Mouse (Mus musculus) heart, adult 2 months (tissue): ENCODE data around the gene Ube2f. TPM values are rescaled to one million over a fixed set of nuclear protein-coding genes. Genes with fewer than 3 reads are reported as not detected.

Experiments
- DNase-seq, 2 experiments: peaks; one replicate each; pipeline ENCODE4 v3.0.0; 2021
- H3K27ac ChIP-seq: fragments of 200-600 bp; 2 replicates; pipeline ENCODE4 v1.8.1; 2022
- H3K27me3 ChIP-seq: fragments of 200-500 bp; 2 replicates; pipeline ENCODE4 v1.6.1; 2012; ENCODE audit warnings: mild to moderate bottlenecking, low read length, inconsistent platforms, mixed read lengths; ENCODE audit not compliant: control insufficient read depth, insufficient read depth
- H3K36me3 ChIP-seq: fragments of 200-500 bp; 2 replicates; pipeline ENCODE4 v1.6.1; 2012; ENCODE audit warnings: low read length, inconsistent platforms; ENCODE audit not compliant: control insufficient read depth, insufficient read depth
- H3K4me1 ChIP-seq: fragments of 200-500 bp; 2 replicates; pipeline ENCODE4 v1.6.1; 2011; ENCODE audit warnings: low read length; ENCODE audit not compliant: control insufficient read depth, insufficient read depth
- H3K4me3 ChIP-seq: fragments of 200-600 bp; 2 replicates; pipeline ENCODE4 v1.8.1; 2022
- H3K79me2 ChIP-seq: fragments of 200-500 bp; replicated peaks from 2 replicates; pipeline ENCODE4 v1.6.1; 2012; ENCODE audit warnings: mild to moderate bottlenecking, inconsistent platforms, low read length, moderate library complexity, mixed read lengths; ENCODE audit not compliant: control insufficient read depth, insufficient read depth
- H3K9ac ChIP-seq: fragments of 200-500 bp; 2 replicates; pipeline ENCODE4 v1.6.1; 2012; ENCODE audit warnings: low read depth, mild to moderate bottlenecking, control low read depth, inconsistent platforms, low read length, mixed read lengths
- CTCF ChIP-seq: fragments of 200-600 bp; IDR thresholded peaks from 2 replicates; pipeline ENCODE4 v1.8.1; 2022; ENCODE audit warnings: antibody characterized with exemption, mild to moderate bottlenecking, moderate library complexity
- EP300 ChIP-seq: fragments of 200-500 bp; IDR thresholded peaks from 2 replicates; pipeline ENCODE4 v1.6.1; 2011; ENCODE audit warnings: low read depth, low read length, control low read depth; ENCODE audit not compliant: insufficient read depth
- POLR2A ChIP-seq: fragments of 200-500 bp; IDR thresholded peaks from 2 replicates; pipeline ENCODE4 v1.6.1; 2011; ENCODE audit warnings: mild to moderate bottlenecking, low read depth, low read length, control low read depth; ENCODE audit not compliant: insufficient read depth
- WGBS: fragments of 180-500 bp; shearing (Covaris S2); methylation state at CpG from one replicate; pipeline ENCODE4 v1.1.7; 2018; 5-methylcytosine and 5-hydroxymethylcytosine counted together
- intact Hi-C: fragments of 180-260 bp; cut with DNase I; formaldehyde crosslinking; loops from one replicate; pipeline ENCODE4 v1.15.1; 2025
- polyA plus RNA-seq: library from polyadenylated mRNA; depleted of rRNA; stranded (reverse); fragments of >200 nt; gene quantifications from 2 replicates; pipeline ENCODE4 v1.2.3, GENCODE M21; 2012
- total RNA-seq, 2 experiments: library from RNA; stranded (reverse); gene quantifications; 2 replicates each; pipeline ENCODE4 v1.2.3; 2021

Ube2f gene
- total and polyA plus RNA-seq, 3 experiments, result 39.4 to 48.1 (median 43.1) TPM

- no peak overlapping the region for H3K4me3 ChIP-seq
- intact Hi-C loops, result no loop called here
- H3K9ac ChIP-seq, result 0 out of 2 replicates have a peak overlapping the region, but pooled peaks have one; percentile 25
- DNase-seq, result no peak
- TF ChIP-seq POLR2A, result no peak
- TF ChIP-seq CTCF, result peak; percentile 53
- no peak for TF ChIP-seq EP300
- H3K36me3 ChIP-seq, result peaks cover 4% of the 10 kb centered on the region
- WGBS, result 28% methylated on average over 8 of the region's 8 CpGs
- H3K79me2 ChIP-seq, result peaks cover 6% of the 10 kb centered on the region
- H3K4me1 ChIP-seq, result peaks cover 7% of the 10 kb centered on the region
- H3K27ac ChIP-seq, result no peak overlapping the region
- H3K27me3 ChIP-seq, result no peaks in the 10 kb centered on the region
Observed at GRCm38 (mm10) chr1:91251927-91252326, 1.8 kb downstream of the Ube2f start.

GRCm38 (mm10) chr1:91257918-91258317, 7.8 kb downstream of the Ube2f start:
- no peak for DNase-seq
- Histone ChIP-seq H3K9ac (no peak overlapping the region), H3K27me3 (no peaks in the 10 kb centered on the region), H3K36me3 (peaks cover 15% of the 10 kb centered on the region), H3K79me2 (peaks cover 6% of the 10 kb centered on the region; the same call in 1 of the 2 replicates), H3K27ac (no peak overlapping the region), H3K4me1 (peaks cover 3% of the 10 kb centered on the region), H3K4me3 (no peak overlapping the region)
- intact Hi-C loops, result no loop called here
- TF ChIP-seq CTCF, result no peak
- TF ChIP-seq POLR2A, result no peak
- TF ChIP-seq EP300, result no peak

GRCm38 (mm10) chr1:91259794-91260193, 9.7 kb downstream of the Ube2f start:
- intact Hi-C loops, result no loop called here
- no peak overlapping the region for H3K27ac ChIP-seq
- no peaks in the 10 kb centered on the region for H3K27me3 ChIP-seq
- no peak for DNase-seq
- peaks cover 12% of the 10 kb centered on the region for H3K36me3 ChIP-seq
- 57% methylated on average over 5 of the region's 5 CpGs for WGBS
- peaks cover 3% of the 10 kb centered on the region for H3K4me1 ChIP-seq
- H3K4me3 ChIP-seq, result no peak overlapping the region
- H3K9ac ChIP-seq, result no peak overlapping the region
- TF ChIP-seq CTCF (no peak), EP300 (no peak), POLR2A (no peak)
- peaks cover 4% of the 10 kb centered on the region; the same call in 1 of the 2 replicates for H3K79me2 ChIP-seq

GRCm38 (mm10) chr1:91262508-91262907, 12.4 kb downstream of the Ube2f start:
- Histone ChIP-seq H3K4me1 (peaks cover 3% of the 10 kb centered on the region), H3K4me3 (no peak overlapping the region), H3K27ac (no peak overlapping the region), H3K36me3 (peaks cover 9% of the 10 kb centered on the region), H3K79me2 (peaks cover 3% of the 10 kb centered on the region; the same call in 1 of the 2 replicates), H3K27me3 (no peaks in the 10 kb centered on the region), H3K9ac (no peak overlapping the region)
- 90% methylated on average over 7 of the region's 7 CpGs for WGBS
- no peak for DNase-seq
- TF ChIP-seq POLR2A, result no peak
- no peak for TF ChIP-seq EP300
- TF ChIP-seq CTCF, result no peak
- intact Hi-C loops, result no loop called here

- H3K27ac ChIP-seq, result no peak overlapping the region
- TF ChIP-seq CTCF, result no peak
- no peak for TF ChIP-seq POLR2A
- TF ChIP-seq EP300, result no peak
- no peak overlapping the region for H3K9ac ChIP-seq
- H3K4me3 ChIP-seq, result no peak overlapping the region
- H3K4me1 ChIP-seq, result no peaks in the 10 kb centered on the region; the same call in 1 of the 2 replicates
- no peaks in the 10 kb centered on the region; the same call in 1 of the 2 replicates for H3K36me3 ChIP-seq
- no peak for DNase-seq
- intact Hi-C loops, result no loop called here
- H3K27me3 ChIP-seq, result no peaks in the 10 kb centered on the region
- 93% methylated on average over 2 of the region's 2 CpGs for WGBS
- H3K79me2 ChIP-seq, result no peaks in the 10 kb centered on the region
Observed at GRCm38 (mm10) chr1:91272260-91272659, 22.2 kb downstream of the Ube2f start.

GRCm38 (mm10) chr1:91276581-91276980, 26.5 kb downstream of the Ube2f start:
- H3K27ac ChIP-seq, result no peak overlapping the region
- H3K79me2 ChIP-seq, result no peaks in the 10 kb centered on the region
- H3K4me3 ChIP-seq, result no peak overlapping the region
- TF ChIP-seq CTCF (no peak), POLR2A (no peak), EP300 (no peak)
- H3K36me3 ChIP-seq, result no peaks in the 10 kb centered on the region
- no peaks in the 10 kb centered on the region for H3K27me3 ChIP-seq
- no peak for DNase-seq
- WGBS, result 93% methylated on average over 4 of the region's 4 CpGs
- intact Hi-C loops, result no loop called here
- H3K4me1 ChIP-seq, result no peaks in the 10 kb centered on the region; the same call in 1 of the 2 replicates
- no peak overlapping the region for H3K9ac ChIP-seq
